Mouse (Mus musculus) CD8-positive naive resting alpha-beta T cell, adult 57 days (primary cell): ENCODE measurements around the gene Olfr805. TPM values are rescaled to one million over a fixed set of nuclear protein-coding genes. Genes with fewer than 3 reads are reported as not detected.

Experiments used
- total RNA-seq: library from RNA; stranded (reverse); gene quantifications from one replicate; pipeline ENCODE4 v1.2.4, GENCODE M21; 2023

The Olfr805 gene
- not detected for total RNA-seq

DNA sequence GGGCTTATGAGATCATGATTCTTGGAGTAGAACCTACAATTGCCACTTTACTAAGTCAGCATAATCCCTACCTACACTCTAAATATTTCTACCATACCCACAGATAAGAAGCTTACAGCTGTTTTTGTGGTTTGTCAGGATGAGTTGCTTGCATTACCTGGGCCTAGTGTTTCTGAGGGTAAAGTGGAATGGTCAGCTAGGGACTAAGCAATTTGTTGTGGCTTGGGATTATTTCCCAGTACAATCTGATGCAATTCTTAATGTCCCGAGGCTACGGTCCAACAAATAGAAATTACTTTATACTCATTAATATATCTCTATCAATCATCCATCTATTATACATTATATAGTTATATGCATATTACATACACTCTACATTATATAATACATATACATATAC, at the start of gene Olfr805:
Gene Olfr805 (minus strand): TSS at position 101 of the 400 bp plus-strand sequence.

DNA sequence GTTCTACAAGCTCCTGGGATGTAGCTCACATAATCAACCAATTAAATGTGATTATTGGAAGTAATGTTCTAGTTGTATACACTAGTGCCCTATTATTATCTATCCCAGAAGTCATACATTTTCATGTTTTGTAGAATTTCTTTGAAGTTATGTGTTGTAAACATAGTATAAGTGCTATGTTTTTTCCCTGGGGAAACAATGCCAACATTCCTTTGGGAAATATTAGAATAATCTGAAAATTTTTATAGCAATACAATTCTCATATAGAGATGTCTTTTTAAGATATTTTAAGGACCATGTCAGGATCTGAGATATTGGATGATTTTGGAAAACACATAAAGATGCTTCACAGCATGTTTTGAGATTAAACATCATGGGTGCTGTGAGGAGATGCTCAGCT, 45.2 kb upstream of the Olfr805 start, which contains the start of gene Olfr809:
Gene Olfr809 (plus strand): TSS at position 301 of the 400 bp plus-strand sequence.

DNA sequence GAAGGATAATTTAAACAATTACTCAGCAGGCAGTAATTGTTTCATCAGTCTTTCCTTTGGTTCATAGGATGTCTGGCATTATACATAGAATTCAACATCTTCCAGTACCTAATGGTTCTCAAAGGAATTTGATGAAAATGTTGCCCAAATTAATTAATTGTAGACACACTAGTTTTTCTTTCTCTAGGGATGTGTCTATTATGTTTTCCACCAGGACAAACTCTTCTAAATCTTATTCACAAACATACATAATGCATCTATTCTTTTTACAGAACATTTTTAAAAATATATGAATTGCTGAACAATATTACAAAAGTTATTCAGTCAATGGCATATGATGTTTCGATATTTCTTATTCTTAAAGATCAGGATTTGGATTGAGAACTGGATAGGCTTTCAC, 36.0 kb upstream of the Olfr805 start, which contains the start of gene Olfr808:
Gene Olfr808 (plus strand): TSS at position 301 of the 400 bp plus-strand sequence.

DNA sequence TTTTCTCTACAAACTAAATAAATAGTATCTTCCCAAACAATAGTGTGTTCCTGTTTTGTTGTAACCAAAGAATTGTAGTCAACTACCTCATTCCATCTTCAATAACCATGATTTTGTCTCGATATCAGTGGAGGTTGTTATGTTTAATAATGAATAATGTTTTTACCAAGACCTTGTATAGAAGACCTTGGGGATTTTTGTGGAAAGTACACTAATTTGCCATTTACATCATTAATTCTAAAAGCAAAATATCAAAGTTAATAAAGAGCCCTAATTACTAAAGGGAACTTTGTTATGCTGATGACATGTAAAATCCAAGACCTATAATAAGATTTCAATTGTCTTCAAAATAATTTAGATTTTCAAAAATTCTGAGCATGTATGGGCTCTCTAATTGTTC, 28.5 kb upstream of the Olfr805 start, which contains the start of gene Olfr807:
Gene Olfr807 (minus strand): TSS at position 101 of the 400 bp plus-strand sequence.

DNA sequence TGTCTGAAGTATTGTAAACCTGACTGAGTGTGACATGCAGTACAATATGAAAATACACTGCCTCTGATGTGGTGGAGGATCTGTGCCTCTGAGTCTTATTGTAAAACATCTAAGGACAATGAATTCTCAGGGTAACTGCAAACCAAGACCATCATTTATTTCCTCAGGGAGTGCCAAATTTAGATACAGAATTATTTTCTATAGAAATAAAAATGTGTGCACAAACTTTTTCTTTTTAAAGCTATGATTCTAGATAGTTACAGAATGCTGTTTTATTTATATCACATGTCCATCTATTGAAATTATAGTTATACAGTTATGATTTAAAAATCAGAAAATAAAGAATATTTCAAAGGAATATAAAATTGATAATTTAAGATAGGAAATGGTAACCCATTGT, 12.6 kb upstream of the Olfr805 start, which contains the start of gene Olfr806:
Gene Olfr806 (minus strand): TSS at position 101 of the 400 bp plus-strand sequence.

DNA sequence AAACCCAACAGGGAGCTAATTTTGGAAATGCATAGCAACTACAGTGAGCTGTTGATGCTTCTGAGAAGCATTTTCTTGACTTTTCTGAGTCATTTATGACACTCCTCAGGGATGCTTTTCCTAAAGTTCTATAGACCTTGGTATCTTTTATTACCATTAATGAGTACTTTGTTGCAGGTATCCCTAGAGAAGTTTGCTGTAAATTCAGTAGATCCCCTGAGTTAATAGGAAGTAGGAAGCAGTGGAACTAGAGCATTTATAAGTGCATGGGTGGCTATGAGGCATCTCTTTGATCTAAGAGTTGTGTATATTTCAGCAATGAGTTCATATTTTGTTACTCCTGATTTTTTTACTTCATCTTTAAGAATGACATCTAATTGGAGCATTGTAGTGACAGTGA, 26.3 kb downstream of the Olfr805 start, which contains the start of gene Olfr804:
Gene Olfr804 (plus strand): TSS at position 301 of the 400 bp plus-strand sequence.

DNA sequence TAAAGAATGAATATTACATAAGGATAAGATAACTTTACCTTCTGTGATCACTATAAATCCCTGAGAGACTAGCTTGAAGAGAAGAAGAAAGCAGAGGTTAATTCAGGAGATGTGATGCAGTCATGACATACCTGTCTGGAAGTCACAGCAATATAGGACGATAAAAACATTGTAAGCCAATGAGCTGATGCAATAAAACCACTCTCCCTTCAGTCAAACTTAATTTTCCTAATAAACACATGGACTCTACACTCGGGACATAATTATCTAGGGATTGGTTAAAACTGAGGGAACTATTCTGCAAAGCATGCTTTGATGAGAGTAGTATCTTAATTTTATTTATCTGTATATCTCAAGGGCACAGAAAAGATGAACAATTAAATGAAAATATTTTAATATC, 35.0 kb downstream of the Olfr805 start, which contains the start of gene Olfr803:
Gene Olfr803 (minus strand): TSS at position 101 of the 400 bp plus-strand sequence.

DNA sequence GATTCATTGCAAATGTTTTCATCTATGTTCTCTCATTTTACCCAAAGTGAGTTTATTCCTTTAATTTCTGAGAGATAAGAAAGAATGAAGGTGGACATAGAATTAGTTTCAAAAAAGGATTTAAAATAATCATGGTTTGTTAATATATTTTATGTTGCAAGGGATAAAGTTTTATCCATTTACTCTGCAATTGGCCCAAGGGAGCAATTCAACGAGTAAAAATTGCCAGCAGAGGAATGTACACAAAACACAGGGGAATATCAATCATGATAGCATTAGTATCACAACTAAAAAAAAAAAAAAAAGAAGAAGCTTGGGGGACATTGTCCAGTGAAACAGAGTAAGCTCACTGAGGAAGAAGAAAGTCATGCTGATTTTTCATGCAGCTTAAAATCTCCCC, 41.1 kb downstream of the Olfr805 start, which contains the start of gene Olfr802:
Gene Olfr802 (minus strand): TSS at position 101 of the 400 bp plus-strand sequence.

DNA sequence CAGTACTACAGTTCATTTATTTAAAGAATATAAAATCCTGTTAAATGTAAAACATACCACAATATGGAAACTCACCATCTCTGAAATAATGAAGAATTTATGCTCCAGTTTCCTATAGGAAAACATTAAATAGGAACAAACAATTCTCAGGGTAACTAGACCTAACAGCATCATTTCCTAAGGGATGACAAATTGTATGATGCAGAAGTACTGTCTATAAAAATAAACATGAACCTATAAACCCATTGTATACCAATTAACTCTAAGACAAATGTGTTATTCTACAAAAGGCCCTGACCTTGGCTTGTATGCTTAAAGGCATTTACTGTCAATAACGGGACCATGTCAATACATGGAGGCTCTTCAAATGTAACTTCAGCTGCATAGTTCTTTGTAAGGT, 55.4 kb downstream of the Olfr805 start, which contains the start of gene Olfr801:
Gene Olfr801 (minus strand): TSS at position 101 of the 400 bp plus-strand sequence.

Other genes starting within 250 kb of the Olfr805 start
- gene Olfr789, start 244.6 kb downstream of the Olfr805 start, total RNA-seq, result not detected
- gene Olfr790, start 230.9 kb downstream of the Olfr805 start, total RNA-seq, result not detected
- not detected for gene Olfr791, start 207.6 kb downstream of the Olfr805 start, total RNA-seq
- gene Olfr792, start 190.2 kb downstream of the Olfr805 start, total RNA-seq, result not detected
- gene Olfr794, start 161.7 kb downstream of the Olfr805 start, total RNA-seq, result not detected
- not detected for gene Olfr796, start 116.8 kb downstream of the Olfr805 start, total RNA-seq
- gene Olfr798, start 101.4 kb downstream of the Olfr805 start, total RNA-seq, result not detected
- not detected for gene Olfr799, start 91.9 kb downstream of the Olfr805 start, total RNA-seq
- not detected for gene Olfr800, start 71.7 kb downstream of the Olfr805 start, total RNA-seq
- gene Olfr801, start 55.5 kb downstream of the Olfr805 start, total RNA-seq, result not detected
- not detected for gene Olfr802, start 41.2 kb downstream of the Olfr805 start, total RNA-seq
- gene Olfr803, start 35.1 kb downstream of the Olfr805 start, total RNA-seq, result not detected
- gene Olfr804, start 26.2 kb downstream of the Olfr805 start, total RNA-seq, result not detected
- not detected for gene Olfr806, start 12.5 kb upstream of the Olfr805 start, total RNA-seq
- not detected for gene Olfr807, start 28.4 kb upstream of the Olfr805 start, total RNA-seq
- gene Olfr808, start 36.1 kb upstream of the Olfr805 start, total RNA-seq, result not detected
- not detected for gene Olfr809, start 45.3 kb upstream of the Olfr805 start, total RNA-seq
- not detected for gene Olfr810, start 65.5 kb upstream of the Olfr805 start, total RNA-seq
- gene Olfr811, start 75.0 kb upstream of the Olfr805 start, total RNA-seq, result not detected
- gene Olfr812, start 116.7 kb upstream of the Olfr805 start, total RNA-seq, result not detected
- not detected for gene Olfr813, start 126.0 kb upstream of the Olfr805 start, total RNA-seq
- not detected for gene Olfr814, start 150.5 kb upstream of the Olfr805 start, total RNA-seq
- not detected for gene Olfr815, start 176.5 kb upstream of the Olfr805 start, total RNA-seq
- gene Olfr816, start 186.2 kb upstream of the Olfr805 start, total RNA-seq, result not detected
- gene Olfr818, start 219.7 kb upstream of the Olfr805 start, total RNA-seq, result not detected
- not detected for gene Olfr819, start 237.9 kb upstream of the Olfr805 start, total RNA-seq
- not detected for gene Olfr247, start 246.8 kb upstream of the Olfr805 start, total RNA-seq